Mouse (Mus musculus) mature B cell (primary cell): Measurements from ENCODE around the gene Shisa6.
"Not testable (repeated sequence)": the region's sequence is repeated elsewhere in the genome, so short reads cannot be mapped to it uniquely, and the experiment has no call there.

Experiments used
- in situ Hi-C: fragments of 300-500 bp; cut with MboI; formaldehyde crosslinking; loops from 2 replicates; pipeline ENCODE4 v1.14.3; 2019

Shisa6 gene

GRCm38 (mm10) chr11:66482501-66482900, 43.3 kb downstream of the Shisa6 start:
- in situ Hi-C loops: no loop called here

GRCm38 (mm10) chr11:66442631-66443030, 83.1 kb downstream of the Shisa6 start:
- in situ Hi-C loops: no loop called here

GRCm38 (mm10) chr11:66426129-66426528, 99.6 kb downstream of the Shisa6 start:
- in situ Hi-C loops: no loop called here

GRCm38 (mm10) chr11:66418216-66418615, 107.5 kb downstream of the Shisa6 start:
- in situ Hi-C loops: no loop called here

- in situ Hi-C loops: not testable (repeated sequence)
Observed at GRCm38 (mm10) chr11:66408721-66409120, 117.0 kb downstream of the Shisa6 start.

- in situ Hi-C loops: no loop called here
Observed at GRCm38 (mm10) chr11:66400036-66400435, 125.7 kb downstream of the Shisa6 start.

GRCm38 (mm10) chr11:66387561-66387960, 138.2 kb downstream of the Shisa6 start:
- in situ Hi-C loops: no loop called here

GRCm38 (mm10) chr11:66371796-66372195, 154.0 kb downstream of the Shisa6 start:
- in situ Hi-C loops: no loop called here

GRCm38 (mm10) chr11:66369764-66370163, 156.0 kb downstream of the Shisa6 start:
- in situ Hi-C loops: no loop called here

GRCm38 (mm10) chr11:66366809-66367685, 158.7 kb downstream of the Shisa6 start:
- in situ Hi-C loops: no loop called here

- in situ Hi-C loops: no loop called here
Observed at GRCm38 (mm10) chr11:66359811-66360210, 166.0 kb downstream of the Shisa6 start.

GRCm38 (mm10) chr11:66344822-66345221, 180.9 kb downstream of the Shisa6 start:
- in situ Hi-C loops: no loop called here

- in situ Hi-C loops: no loop called here
Observed at GRCm38 (mm10) chr11:66336313-66336712, 189.5 kb downstream of the Shisa6 start.

- in situ Hi-C loops: no loop called here
Observed at GRCm38 (mm10) chr11:66312764-66313163, 213.0 kb downstream of the Shisa6 start.

GRCm38 (mm10) chr11:66304396-66304795, 221.4 kb downstream of the Shisa6 start:
- in situ Hi-C loops: no loop called here

GRCm38 (mm10) chr11:66274707-66275081, 251.1 kb downstream of the Shisa6 start:
- in situ Hi-C loops: no loop called here

- in situ Hi-C loops: no loop called here
Observed at GRCm38 (mm10) chr11:66273904-66274706, 251.7 kb downstream of the Shisa6 start.

- in situ Hi-C loops: no loop called here
Observed at GRCm38 (mm10) chr11:66267029-66267428, 258.7 kb downstream of the Shisa6 start.

- in situ Hi-C loops: no loop called here
Observed at GRCm38 (mm10) chr11:66265336-66265990, 260.3 kb downstream of the Shisa6 start.

GRCm38 (mm10) chr11:66260205-66260604, 265.6 kb downstream of the Shisa6 start:
- in situ Hi-C loops: no loop called here

GRCm38 (mm10) chr11:66258851-66259250, 266.9 kb downstream of the Shisa6 start:
- in situ Hi-C loops: no loop called here

GRCm38 (mm10) chr11:66247115-66247514, 278.6 kb downstream of the Shisa6 start:
- in situ Hi-C loops: no loop called here
